Mouse (Mus musculus) E14TG2a.4 (cell line): Measurements from ENCODE around the gene Slc4a2.

Experiments used
- CTCF ChIP-seq: conservative IDR thresholded peaks from 2 replicates; pipeline ENCODE4 v1.5.1; 2014; ENCODE audit warnings: low read length
- POU5F1 ChIP-seq: IDR thresholded peaks from 2 replicates; pipeline ENCODE4 v1.6.1; 2014; ENCODE audit warnings: low read length, borderline replicate concordance

- TF ChIP-seq CTCF (no peak), POU5F1 (no peak)
These were observed 51.2 kb downstream of the Slc4a2 start for GRCm38 (mm10) chr5:24474723-24475261.
